Mouse (Mus musculus): ENCODE measurements around the gene Spred2. TPM values are rescaled to one million over a fixed set of nuclear protein-coding genes. Genes with fewer than 3 reads are reported as not detected.

The Spred2 gene
- polyA plus RNA-seq, 1 experiment from 2014 or later = 9.6 TPM

DNA sequence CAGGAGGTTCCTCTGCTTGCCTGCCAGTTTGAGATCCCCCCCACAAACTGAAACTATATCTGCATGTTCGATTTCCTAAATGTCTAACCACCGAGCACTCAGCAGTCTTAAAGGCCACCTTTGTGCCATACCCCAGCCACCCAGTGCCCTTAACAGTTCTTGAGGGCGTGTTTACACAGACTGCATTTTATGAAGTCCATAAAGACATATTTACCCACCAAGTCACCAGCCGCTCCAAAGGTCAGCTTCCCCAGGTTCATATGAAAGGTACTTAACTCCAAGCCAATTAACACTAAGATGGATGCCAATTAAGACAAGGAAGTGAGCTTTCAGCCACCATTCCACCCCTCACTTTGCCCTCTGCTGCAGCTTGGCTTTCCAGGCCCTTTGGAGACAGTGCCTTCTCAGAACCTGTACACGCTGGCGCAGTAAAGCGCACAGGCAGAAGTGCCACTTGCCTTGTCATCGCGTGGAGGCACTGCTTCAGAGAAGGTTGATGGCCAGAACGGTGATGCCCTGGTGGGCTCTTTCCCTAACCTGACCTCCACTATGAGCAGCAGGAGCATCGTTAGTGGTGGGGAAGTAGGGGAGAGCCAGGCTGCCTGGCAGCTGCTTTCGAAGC lies 17.1 kb downstream of the Spred2 start:
- Histone ChIP-seq H3K4me1 (ENCODE audit: control insufficient read depth, insufficient read depth, low read length) (peaks cover 13% of the 10 kb centered on the region), H3K4me2 (replicated peaks; ENCODE audit: low read depth, low read length) (no peak overlapping the region), H3K4me3 (ENCODE audit: low read depth, low read length) (no peak overlapping the region), H3K36me3 (ENCODE audit: control insufficient read depth, insufficient read depth, low read length) (no peaks in the 10 kb centered on the region), H3K27ac (ENCODE audit: low read length) (no peak overlapping the region), H3K9me3 (ENCODE audit: control insufficient read depth, low read depth, low read length) (no peaks in the 10 kb centered on the region), H3K27me3 (ENCODE audit: control insufficient read depth, insufficient read depth, low read length) (no peaks in the 10 kb centered on the region), H3K9ac (replicated peaks; ENCODE audit: low read depth, low read length) (no peak overlapping the region)
- no peak for ATAC-seq (ENCODE audit: insufficient number of reproducible peaks, insufficient read depth, low FRiP score, low read depth)
- 85% methylated on average over 12 of the region's 12 CpGs for WGBS

DNA sequence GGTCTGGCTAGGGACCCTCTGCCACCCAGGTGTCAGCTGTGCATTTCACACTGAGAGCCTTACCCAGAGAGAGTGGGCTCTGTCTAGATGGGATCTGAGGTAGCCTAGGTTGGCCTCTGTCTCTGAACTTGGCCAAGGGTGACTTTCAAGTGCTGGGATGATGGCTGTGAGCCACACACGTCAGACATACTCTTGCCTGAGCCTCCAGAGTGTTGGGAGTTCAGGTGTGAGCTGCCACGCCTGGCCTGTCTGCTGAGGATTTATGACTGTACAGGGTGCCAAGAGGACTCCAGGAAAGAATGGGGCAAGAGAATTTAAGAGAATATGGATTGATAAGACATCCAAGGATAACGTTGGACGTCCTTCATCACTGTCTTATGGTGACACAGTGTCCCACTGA lies 17.8 kb downstream of the Spred2 start:
- WGBS = 60% methylated on average over 4 of the region's 4 CpGs
- Histone ChIP-seq H3K36me3 (ENCODE audit: control insufficient read depth, insufficient read depth, low read length) (no peaks in the 10 kb centered on the region), H3K4me1 (ENCODE audit: control insufficient read depth, insufficient read depth, low read length) (peaks cover 7% of the 10 kb centered on the region), H3K9me3 (ENCODE audit: control insufficient read depth, low read depth, low read length) (no peaks in the 10 kb centered on the region), H3K27ac (ENCODE audit: low read length) (no peak overlapping the region), H3K27me3 (ENCODE audit: control insufficient read depth, insufficient read depth, low read length) (no peaks in the 10 kb centered on the region), H3K4me2 (replicated peaks; ENCODE audit: low read depth, low read length) (no peak overlapping the region), H3K4me3 (ENCODE audit: low read depth, low read length) (no peak overlapping the region), H3K9ac (replicated peaks; ENCODE audit: low read depth, low read length) (no peak overlapping the region)
- ATAC-seq (ENCODE audit: insufficient number of reproducible peaks, insufficient read depth, low FRiP score, low read depth) = no peak

DNA sequence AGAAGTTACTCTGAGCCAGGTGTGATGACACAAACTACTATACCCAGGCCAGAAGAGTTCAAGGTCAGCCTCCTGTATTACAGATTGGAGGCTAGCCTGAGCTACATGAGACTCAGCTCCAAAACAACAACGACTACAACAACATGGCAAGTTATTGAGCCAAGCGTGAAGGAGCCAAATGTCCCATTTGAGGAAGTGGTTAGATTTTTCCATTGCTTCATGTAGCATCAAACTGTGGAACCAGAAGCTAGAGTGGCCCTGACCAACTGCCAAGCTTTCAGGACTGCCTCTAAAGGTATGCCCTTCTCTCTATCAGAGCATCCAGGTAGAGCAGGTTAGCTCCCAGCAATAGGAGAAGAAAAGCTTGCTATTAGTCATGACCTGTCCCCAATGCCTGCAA lies 19.6 kb downstream of the Spred2 start:
- Histone ChIP-seq H3K4me3 (ENCODE audit: low read depth, low read length) (no peak overlapping the region), H3K4me1 (ENCODE audit: control insufficient read depth, insufficient read depth, low read length) (peaks cover 17% of the 10 kb centered on the region), H3K27me3 (ENCODE audit: control insufficient read depth, insufficient read depth, low read length) (no peaks in the 10 kb centered on the region), H3K27ac (ENCODE audit: low read length) (no peak overlapping the region), H3K9ac (replicated peaks; ENCODE audit: low read depth, low read length) (no peak overlapping the region), H3K9me3 (ENCODE audit: control insufficient read depth, low read depth, low read length) (no peaks in the 10 kb centered on the region), H3K36me3 (ENCODE audit: control insufficient read depth, insufficient read depth, low read length) (no peaks in the 10 kb centered on the region), H3K4me2 (replicated peaks; ENCODE audit: low read depth, low read length) (no peak overlapping the region)
- WGBS = 94% methylated on average over 2 of the region's 2 CpGs
- ATAC-seq (ENCODE audit: insufficient number of reproducible peaks, insufficient read depth, low FRiP score, low read depth) = no peak

DNA sequence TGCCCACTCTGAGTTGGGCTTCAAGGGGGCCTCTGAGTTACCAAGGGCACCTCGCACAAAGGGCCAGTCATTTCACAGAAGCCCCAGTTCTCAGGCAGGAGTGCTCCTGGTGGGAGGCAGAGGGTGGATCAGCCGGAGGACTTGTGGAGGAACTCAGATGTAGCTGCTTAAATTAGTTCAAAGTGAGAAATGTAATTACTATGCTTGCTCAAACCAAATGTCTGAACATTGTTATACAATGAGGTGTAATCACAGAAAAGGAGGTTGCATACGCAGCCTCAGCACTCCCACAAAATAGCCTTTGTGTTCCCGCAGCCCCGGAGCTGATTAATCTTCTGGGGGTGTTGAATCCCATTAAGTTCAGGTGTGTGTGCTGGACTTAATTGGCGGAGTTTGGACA lies 20.5 kb downstream of the Spred2 start:
- Histone ChIP-seq H3K9ac (replicated peaks; ENCODE audit: low read depth, low read length) (no peak overlapping the region), H3K36me3 (ENCODE audit: control insufficient read depth, insufficient read depth, low read length) (no peaks in the 10 kb centered on the region), H3K9me3 (ENCODE audit: control insufficient read depth, low read depth, low read length) (no peaks in the 10 kb centered on the region), H3K4me1 (ENCODE audit: control insufficient read depth, insufficient read depth, low read length) (peaks cover 23% of the 10 kb centered on the region), H3K4me3 (ENCODE audit: low read depth, low read length) (no peak overlapping the region), H3K27me3 (ENCODE audit: control insufficient read depth, insufficient read depth, low read length) (no peaks in the 10 kb centered on the region), H3K4me2 (replicated peaks; ENCODE audit: low read depth, low read length) (no peak overlapping the region), H3K27ac (ENCODE audit: low read length) (no peak overlapping the region)
- no peak for ATAC-seq (ENCODE audit: insufficient number of reproducible peaks, insufficient read depth, low FRiP score, low read depth)
- WGBS = 81% methylated on average over 6 of the region's 6 CpGs

DNA sequence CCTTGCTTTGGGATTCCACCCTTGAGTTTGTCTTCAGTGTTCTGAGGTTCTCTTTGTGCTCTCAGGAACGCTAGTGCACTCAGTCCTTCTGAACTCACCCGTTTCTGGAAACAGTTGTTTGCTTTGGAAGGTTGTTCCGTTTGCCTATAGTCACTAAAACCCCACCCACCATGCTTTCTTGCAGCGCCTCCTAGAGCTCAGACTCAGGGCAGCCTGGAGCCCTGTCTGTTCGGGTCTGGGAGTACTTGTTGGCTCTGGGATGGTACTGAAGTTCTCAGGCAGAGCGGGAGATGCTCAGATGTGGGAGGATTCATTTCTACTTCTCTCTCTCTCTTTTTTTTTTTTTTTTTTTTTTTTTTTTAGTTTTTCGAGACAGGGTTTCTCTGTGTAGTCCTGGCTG lies 22.5 kb downstream of the Spred2 start:
- no peak for ATAC-seq (ENCODE audit: insufficient number of reproducible peaks, insufficient read depth, low FRiP score, low read depth)
- no peak overlapping the region for H3K4me2 ChIP-seq (replicated peaks; ENCODE audit: low read depth, low read length)
- no peaks in the 10 kb centered on the region for H3K36me3 ChIP-seq (ENCODE audit: control insufficient read depth, insufficient read depth, low read length)
- H3K27ac ChIP-seq (ENCODE audit: low read length) = no peak overlapping the region
- WGBS = 77% methylated on average over 6 of the region's 7 CpGs
- H3K27me3 ChIP-seq (ENCODE audit: control insufficient read depth, insufficient read depth, low read length) = no peaks in the 10 kb centered on the region
- H3K4me3 ChIP-seq (ENCODE audit: low read depth, low read length) = no peak overlapping the region
- H3K9ac ChIP-seq (replicated peaks; ENCODE audit: low read depth, low read length) = no peak overlapping the region
- H3K9me3 ChIP-seq (ENCODE audit: control insufficient read depth, low read depth, low read length) = no peaks in the 10 kb centered on the region
- peaks cover 41% of the 10 kb centered on the region for H3K4me1 ChIP-seq (ENCODE audit: control insufficient read depth, insufficient read depth, low read length)

DNA sequence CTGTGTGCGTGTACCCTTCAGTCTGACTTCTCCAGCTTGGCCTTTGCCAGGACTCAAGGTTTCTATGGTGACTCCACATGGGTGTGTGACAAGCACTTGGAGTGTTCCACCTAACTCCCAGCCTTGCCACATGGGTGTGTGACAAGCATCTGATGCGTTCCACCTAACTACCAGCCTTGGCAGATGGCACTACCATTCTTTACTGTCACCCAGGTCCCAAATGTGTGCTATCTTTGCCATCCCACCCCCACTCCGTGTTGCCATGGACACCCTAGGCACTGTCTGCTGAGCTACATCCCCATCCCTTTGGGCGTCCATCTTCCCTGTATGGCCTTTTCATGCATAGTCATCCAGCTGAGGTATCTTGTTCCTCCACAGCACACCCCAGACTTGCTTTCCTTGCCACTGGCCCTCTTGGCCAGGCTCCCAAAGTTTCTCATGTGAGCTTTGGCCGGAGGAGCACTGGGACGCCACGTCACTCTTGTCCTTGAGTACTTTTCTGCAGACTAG lies 23.5 kb downstream of the Spred2 start:
- Histone ChIP-seq H3K4me3 (ENCODE audit: low read depth, low read length) (no peak overlapping the region), H3K9ac (replicated peaks; ENCODE audit: low read depth, low read length) (no peak overlapping the region), H3K36me3 (ENCODE audit: control insufficient read depth, insufficient read depth, low read length) (no peaks in the 10 kb centered on the region), H3K4me1 (ENCODE audit: control insufficient read depth, insufficient read depth, low read length) (peaks cover 38% of the 10 kb centered on the region), H3K4me2 (replicated peaks; ENCODE audit: low read depth, low read length) (no peak overlapping the region), H3K27ac (ENCODE audit: low read length) (no peak overlapping the region), H3K27me3 (ENCODE audit: control insufficient read depth, insufficient read depth, low read length) (no peaks in the 10 kb centered on the region), H3K9me3 (ENCODE audit: control insufficient read depth, low read depth, low read length) (no peaks in the 10 kb centered on the region)
- no peak for ATAC-seq (ENCODE audit: insufficient number of reproducible peaks, insufficient read depth, low FRiP score, low read depth)
- 83% methylated on average over 7 of the region's 7 CpGs for WGBS

DNA sequence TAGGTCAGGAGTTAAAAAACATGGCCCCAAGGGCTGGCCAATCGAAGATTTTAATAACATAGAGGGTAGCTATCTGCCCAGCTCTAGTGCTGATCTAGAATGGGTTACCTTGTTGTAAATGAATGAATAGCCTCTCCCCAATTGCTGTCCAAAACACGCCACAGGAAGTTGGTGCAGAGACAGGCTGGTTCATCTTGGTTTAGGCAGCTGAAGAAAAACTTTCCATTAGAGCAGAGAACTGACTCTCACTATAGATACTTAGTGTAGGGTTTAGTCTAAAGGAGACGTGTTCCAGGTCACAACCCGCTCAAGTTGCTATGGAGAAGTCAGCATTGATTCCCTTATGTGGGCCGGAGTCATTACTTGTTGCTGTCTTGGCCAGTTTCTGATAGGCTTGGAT lies 25.6 kb downstream of the Spred2 start:
- Histone ChIP-seq H3K4me2 (replicated peaks; ENCODE audit: low read depth, low read length) (no peak overlapping the region), H3K9ac (replicated peaks; ENCODE audit: low read depth, low read length) (no peak overlapping the region), H3K4me3 (ENCODE audit: low read depth, low read length) (no peak overlapping the region), H3K27me3 (ENCODE audit: control insufficient read depth, insufficient read depth, low read length) (no peaks in the 10 kb centered on the region), H3K27ac (ENCODE audit: low read length) (peak overlapping the region; percentile 64; the same call in 1 of the 2 replicates), H3K36me3 (ENCODE audit: control insufficient read depth, insufficient read depth, low read length) (no peaks in the 10 kb centered on the region), H3K9me3 (ENCODE audit: control insufficient read depth, low read depth, low read length) (no peaks in the 10 kb centered on the region), H3K4me1 (ENCODE audit: control insufficient read depth, insufficient read depth, low read length) (peaks cover 38% of the 10 kb centered on the region)
- no peak for ATAC-seq (ENCODE audit: insufficient number of reproducible peaks, insufficient read depth, low FRiP score, low read depth)
- 67% methylated on average over 5 of the region's 5 CpGs for WGBS

DNA sequence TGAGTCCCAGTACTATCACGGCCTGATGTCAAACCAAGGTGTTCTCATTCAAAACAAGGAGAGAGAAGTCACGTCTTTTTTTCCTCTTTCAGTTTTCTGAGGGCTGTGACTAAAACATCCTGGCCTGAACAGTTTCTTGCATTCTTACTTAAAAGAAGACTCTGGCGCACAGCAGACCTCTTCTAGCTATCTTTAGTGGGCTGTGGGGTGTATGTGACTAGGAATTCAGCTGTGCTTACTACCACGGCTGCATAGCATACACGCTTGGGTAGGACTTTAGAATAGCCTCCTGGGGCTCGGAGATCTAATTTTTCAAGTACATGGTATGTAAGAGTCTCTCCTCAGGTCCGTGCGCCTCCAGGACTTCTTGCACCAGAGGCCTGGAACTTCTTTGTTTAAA lies 26.0 kb downstream of the Spred2 start:
- no peak for ATAC-seq (ENCODE audit: insufficient number of reproducible peaks, insufficient read depth, low FRiP score, low read depth)
- 38% methylated on average over 8 of the region's 8 CpGs for WGBS
- H3K4me3 ChIP-seq (ENCODE audit: low read depth, low read length) = no peak overlapping the region
- no peak overlapping the region for H3K4me2 ChIP-seq (replicated peaks; ENCODE audit: low read depth, low read length)
- H3K27me3 ChIP-seq (ENCODE audit: control insufficient read depth, insufficient read depth, low read length) = no peaks in the 10 kb centered on the region
- peak overlapping the region; percentile 64; the same call in 1 of the 2 replicates for H3K27ac ChIP-seq (ENCODE audit: low read length)
- H3K9ac ChIP-seq (replicated peaks; ENCODE audit: low read depth, low read length) = no peak overlapping the region
- peaks cover 38% of the 10 kb centered on the region for H3K4me1 ChIP-seq (ENCODE audit: control insufficient read depth, insufficient read depth, low read length)
- no peaks in the 10 kb centered on the region for H3K9me3 ChIP-seq (ENCODE audit: control insufficient read depth, low read depth, low read length)
- no peaks in the 10 kb centered on the region for H3K36me3 ChIP-seq (ENCODE audit: control insufficient read depth, insufficient read depth, low read length)

DNA sequence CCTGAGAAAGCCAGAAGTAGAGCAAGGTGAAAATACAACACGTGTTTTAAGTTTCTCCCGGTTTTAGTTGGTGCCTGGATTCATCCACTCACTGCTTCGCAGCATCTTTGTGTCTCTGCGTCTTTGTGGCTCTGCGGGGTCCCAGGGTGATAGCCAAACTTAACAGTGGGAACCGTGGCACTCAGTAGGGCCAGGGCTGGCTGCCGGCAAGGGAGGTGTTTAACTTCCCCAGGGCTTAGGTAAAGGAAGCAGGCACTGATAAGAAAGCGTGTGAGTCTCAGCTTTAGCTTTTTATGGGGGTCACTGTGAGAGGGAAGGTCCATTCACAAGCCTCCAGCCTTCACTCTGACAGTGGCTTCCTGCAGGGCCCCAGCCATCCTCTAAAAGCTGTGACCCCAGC lies 28.8 kb downstream of the Spred2 start:
- H3K9me3 ChIP-seq (ENCODE audit: control insufficient read depth, low read depth, low read length) = no peaks in the 10 kb centered on the region
- H3K4me3 ChIP-seq (ENCODE audit: low read depth, low read length) = no peak overlapping the region
- no peaks in the 10 kb centered on the region for H3K27me3 ChIP-seq (ENCODE audit: control insufficient read depth, insufficient read depth, low read length)
- H3K4me1 ChIP-seq (ENCODE audit: control insufficient read depth, insufficient read depth, low read length) = peaks cover 30% of the 10 kb centered on the region
- no peak overlapping the region for H3K27ac ChIP-seq (ENCODE audit: low read length)
- H3K36me3 ChIP-seq (ENCODE audit: control insufficient read depth, insufficient read depth, low read length) = no peaks in the 10 kb centered on the region
- WGBS = 43% methylated on average over 8 of the region's 8 CpGs
- no peak overlapping the region for H3K9ac ChIP-seq (replicated peaks; ENCODE audit: low read depth, low read length)
- H3K4me2 ChIP-seq (replicated peaks; ENCODE audit: low read depth, low read length) = no peak overlapping the region
- ATAC-seq (ENCODE audit: insufficient number of reproducible peaks, insufficient read depth, low FRiP score, low read depth) = no peak

Data from stomach, embryonic 14.5 days (tissue).